Mouse (Mus musculus): ENCODE data around the gene Eml1. TPM values are rescaled to one million over a fixed set of nuclear protein-coding genes. Genes with fewer than 3 reads are reported as not detected.

The Eml1 gene
- polyA plus RNA-seq, 1 experiment from 2014 or later: 63.7 TPM

DNA sequence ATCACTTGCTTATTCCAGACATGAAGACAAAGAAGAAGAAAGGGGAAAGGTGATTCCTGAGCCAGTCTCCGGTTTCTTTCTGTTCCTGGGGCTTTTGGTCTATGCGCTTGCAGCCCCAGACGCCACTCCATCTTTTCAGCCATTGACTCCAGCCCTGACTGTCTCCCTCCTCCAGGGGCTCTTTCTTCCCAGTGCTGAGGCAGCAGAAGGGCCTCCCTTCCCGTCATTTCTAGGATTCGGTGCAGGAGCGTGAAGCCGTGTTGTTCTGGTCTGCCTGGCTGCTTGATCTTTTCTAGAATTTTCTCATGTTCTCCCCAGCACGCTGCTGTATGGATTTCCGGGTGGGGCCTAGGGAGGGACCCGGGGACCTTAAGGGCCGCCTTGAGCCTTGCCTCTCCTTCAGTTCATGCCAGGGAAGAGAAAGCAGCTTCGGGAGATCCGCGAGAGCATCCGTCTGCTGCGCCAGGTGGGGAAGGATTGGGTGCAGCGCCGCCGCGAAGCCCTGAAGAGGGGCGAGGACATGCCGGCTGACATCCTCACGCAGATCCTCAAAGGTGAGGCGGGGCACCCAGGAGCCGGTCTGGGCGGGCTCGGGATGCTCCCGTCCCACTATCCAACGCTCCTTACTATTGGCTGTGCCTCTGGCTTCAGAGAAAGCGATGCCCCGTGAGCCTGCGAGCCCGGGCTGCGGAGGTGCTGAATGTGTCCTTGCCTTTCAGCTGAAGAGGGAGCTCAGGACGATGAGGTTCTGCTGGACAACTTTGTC is 18.2 kb upstream of the Eml1 start:
- ATAC-seq: no peak

GRCm38 (mm10) chr12:108354284-108354683 is 16.5 kb upstream of the Eml1 start:
- no peak overlapping the region for H3K9ac ChIP-seq
- WGBS: 73% methylated on average over 2 of the region's 2 CpGs
- H3K27me3 ChIP-seq (replicated peaks): peaks cover 34% of the 10 kb centered on the region
- no peaks in the 10 kb centered on the region for H3K9me3 ChIP-seq
- ATAC-seq: no peak
- peaks cover 7% of the 10 kb centered on the region; the same call in 1 of the 2 replicates for H3K4me1 ChIP-seq (replicated peaks)
- no peak overlapping the region for H3K4me3 ChIP-seq (replicated peaks)
- H3K4me2 ChIP-seq (replicated peaks): no peak overlapping the region
- no peaks in the 10 kb centered on the region for H3K36me3 ChIP-seq
- H3K27ac ChIP-seq: no peak overlapping the region

More for the DNA sequence above, 18.2 kb upstream of the Eml1 start:
- Histone ChIP-seq H3K9me3 (no peaks in the 10 kb centered on the region), H3K36me3 (no peaks in the 10 kb centered on the region), H3K4me1 (replicated peaks) (peaks cover 7% of the 10 kb centered on the region; the same call in 1 of the 2 replicates), H3K4me3 (replicated peaks) (peak overlapping the region; percentile 24; the same call in 1 of the 2 replicates), H3K9ac (0 out of 2 replicates have a peak overlapping the region, but pooled peaks have one; percentile 8), H3K27me3 (replicated peaks) (peaks cover 34% of the 10 kb centered on the region), H3K4me2 (replicated peaks) (peak overlapping the region; percentile 62), H3K27ac (no peak overlapping the region)
- 9% methylated on average over 35 of the region's 35 CpGs for WGBS

GRCm38 (mm10) chr12:108355271-108355670 is 15.5 kb upstream of the Eml1 start:
- Histone ChIP-seq H3K27me3 (replicated peaks) (peaks cover 34% of the 10 kb centered on the region), H3K36me3 (no peaks in the 10 kb centered on the region), H3K9ac (no peak overlapping the region), H3K27ac (no peak overlapping the region), H3K9me3 (no peaks in the 10 kb centered on the region), H3K4me1 (replicated peaks) (peaks cover 7% of the 10 kb centered on the region; the same call in 1 of the 2 replicates), H3K4me3 (replicated peaks) (no peak overlapping the region), H3K4me2 (replicated peaks) (no peak overlapping the region)
- ATAC-seq: no peak
- WGBS: 83% methylated on average over 1 of the region's 1 CpGs

GRCm38 (mm10) chr12:108355986-108356385 is 14.8 kb upstream of the Eml1 start:
- no peak for ATAC-seq
- Histone ChIP-seq H3K4me1 (replicated peaks) (peaks cover 7% of the 10 kb centered on the region; the same call in 1 of the 2 replicates), H3K27me3 (replicated peaks) (peaks cover 31% of the 10 kb centered on the region), H3K9ac (no peak overlapping the region), H3K36me3 (no peaks in the 10 kb centered on the region), H3K9me3 (no peaks in the 10 kb centered on the region), H3K27ac (no peak overlapping the region), H3K4me3 (replicated peaks) (no peak overlapping the region), H3K4me2 (replicated peaks) (no peak overlapping the region)

- no peaks in the 10 kb centered on the region for H3K9me3 ChIP-seq
- no peak overlapping the region for H3K27ac ChIP-seq
- 4% methylated on average over 5 of the region's 5 CpGs for WGBS
- no peaks in the 10 kb centered on the region for H3K27me3 ChIP-seq (replicated peaks)
- no peaks in the 10 kb centered on the region for H3K36me3 ChIP-seq
- no peak overlapping the region for H3K4me2 ChIP-seq (replicated peaks)
- H3K4me1 ChIP-seq (replicated peaks): peaks cover 21% of the 10 kb centered on the region
- peak; percentile 81 for ATAC-seq
- no peak overlapping the region for H3K9ac ChIP-seq
- H3K4me3 ChIP-seq (replicated peaks): no peak overlapping the region
Measured at GRCm38 (mm10) chr12:108363796-108364195, 7.0 kb upstream of the Eml1 start.

- H3K4me2 ChIP-seq (replicated peaks): no peak overlapping the region
- peaks cover 29% of the 10 kb centered on the region for H3K4me1 ChIP-seq (replicated peaks)
- 16% methylated on average over 3 of the region's 3 CpGs for WGBS
- H3K36me3 ChIP-seq: no peaks in the 10 kb centered on the region
- no peaks in the 10 kb centered on the region for H3K27me3 ChIP-seq (replicated peaks)
- H3K27ac ChIP-seq: peak overlapping the region; percentile 51; the same call in 1 of the 2 replicates
- ATAC-seq: peak; percentile 72
- H3K4me3 ChIP-seq (replicated peaks): no peak overlapping the region
- no peaks in the 10 kb centered on the region for H3K9me3 ChIP-seq
- H3K9ac ChIP-seq: no peak overlapping the region
Measured at GRCm38 (mm10) chr12:108365340-108365739, 5.4 kb upstream of the Eml1 start.

DNA sequence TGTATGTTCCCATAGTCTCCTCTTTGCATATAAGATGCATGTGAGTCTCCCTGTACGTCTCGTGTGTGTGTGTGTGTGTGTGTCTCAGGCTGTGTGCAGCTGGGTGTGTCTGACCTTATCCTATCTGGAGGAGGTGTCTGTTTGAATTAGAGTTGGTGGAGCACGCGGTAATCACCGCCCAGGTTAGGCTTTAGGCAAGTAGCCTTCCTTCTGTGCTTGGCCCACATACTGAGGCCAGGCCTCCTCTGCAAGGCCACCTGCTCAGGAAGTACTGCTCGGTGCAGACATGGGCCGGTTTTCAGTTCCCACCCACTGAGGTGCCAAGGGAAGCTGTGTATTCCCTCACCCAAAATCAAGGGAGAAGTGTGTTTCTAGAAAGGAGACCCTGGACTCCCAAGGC is 4.9 kb upstream of the Eml1 start:
- Histone ChIP-seq H3K27me3 (replicated peaks) (no peaks in the 10 kb centered on the region), H3K27ac (peak overlapping the region; percentile 54; the same call in 1 of the 2 replicates), H3K9me3 (no peaks in the 10 kb centered on the region), H3K4me2 (replicated peaks) (no peak overlapping the region), H3K36me3 (no peaks in the 10 kb centered on the region), H3K4me1 (replicated peaks) (peaks cover 34% of the 10 kb centered on the region), H3K9ac (no peak overlapping the region), H3K4me3 (replicated peaks) (no peak overlapping the region)
- 49% methylated on average over 7 of the region's 7 CpGs for WGBS
- peak; percentile 8; the same call in 1 of the 2 replicates for ATAC-seq

DNA sequence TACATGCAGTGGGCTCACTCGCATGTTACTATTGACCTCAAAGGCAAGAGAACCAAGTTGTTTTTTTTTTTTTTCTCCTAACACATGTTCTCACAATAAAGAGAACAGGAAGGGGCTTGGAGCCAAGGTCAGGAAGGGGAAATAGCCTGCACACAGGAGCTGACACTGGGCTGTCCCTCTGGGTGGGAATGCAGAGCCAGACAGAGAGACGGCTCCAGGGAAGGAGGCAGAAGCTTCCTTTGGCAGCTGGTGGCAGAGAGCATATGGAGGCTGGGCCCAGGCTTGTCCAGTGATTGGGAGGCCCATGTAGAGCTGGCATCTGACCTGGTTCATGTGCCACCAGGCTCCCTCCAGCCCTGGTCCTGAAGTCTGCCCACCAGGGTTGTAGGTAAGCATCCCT is 2.8 kb upstream of the Eml1 start:
- Histone ChIP-seq H3K9me3 (no peaks in the 10 kb centered on the region), H3K4me3 (replicated peaks) (no peak overlapping the region), H3K4me1 (replicated peaks) (peaks cover 41% of the 10 kb centered on the region), H3K36me3 (no peaks in the 10 kb centered on the region), H3K9ac (no peak overlapping the region), H3K27me3 (replicated peaks) (no peaks in the 10 kb centered on the region), H3K27ac (no peak overlapping the region), H3K4me2 (replicated peaks) (no peak overlapping the region)
- WGBS: 69% methylated on average over 2 of the region's 2 CpGs
- ATAC-seq: no peak

DNA sequence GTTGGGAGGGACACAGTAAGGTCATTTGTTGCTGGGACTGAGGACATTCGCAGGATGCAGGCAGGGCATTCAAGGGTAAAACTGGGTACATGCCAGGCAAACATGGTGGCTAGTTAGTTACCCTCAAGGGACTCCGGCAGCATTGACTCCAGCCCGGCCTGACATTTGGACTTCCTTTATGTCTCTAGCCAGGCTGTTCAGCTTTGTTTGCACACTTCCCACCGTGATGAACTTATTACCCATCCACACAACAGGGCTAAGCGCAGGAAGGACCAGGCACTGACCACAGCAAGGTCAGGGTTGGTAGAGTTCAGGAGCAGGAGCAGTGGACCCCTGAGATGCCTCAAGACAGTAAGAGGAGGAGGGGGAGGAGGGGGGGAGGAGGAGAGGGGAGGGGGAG is 1.8 kb upstream of the Eml1 start:
- 44% methylated on average over 5 of the region's 5 CpGs for WGBS
- H3K4me3 ChIP-seq (replicated peaks): no peak overlapping the region
- H3K4me2 ChIP-seq (replicated peaks): no peak overlapping the region
- no peaks in the 10 kb centered on the region for H3K27me3 ChIP-seq (replicated peaks)
- no peaks in the 10 kb centered on the region for H3K9me3 ChIP-seq
- H3K36me3 ChIP-seq: no peaks in the 10 kb centered on the region
- H3K9ac ChIP-seq: no peak overlapping the region
- H3K4me1 ChIP-seq (replicated peaks): peaks cover 48% of the 10 kb centered on the region
- no peak for ATAC-seq
- H3K27ac ChIP-seq: no peak overlapping the region

DNA sequence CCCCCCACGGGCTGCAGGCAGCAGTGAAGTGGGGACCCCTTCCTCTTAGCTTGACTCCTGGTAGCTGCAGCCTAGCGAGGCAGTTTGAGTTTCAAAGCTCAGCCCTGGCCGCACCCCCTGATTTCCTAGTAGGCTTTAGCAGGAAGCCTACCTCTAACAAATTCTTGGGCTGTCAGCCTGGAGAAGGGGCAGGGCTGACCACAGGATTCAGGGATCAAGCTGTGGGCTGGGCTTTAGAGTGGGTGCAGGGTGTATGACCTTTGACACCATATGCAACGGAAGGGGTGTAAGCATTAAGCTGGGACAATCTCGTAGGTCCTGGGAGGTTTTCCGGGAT is 640 bp downstream of the Eml1 start:
- Histone ChIP-seq H3K4me2 (replicated peaks) (peak overlapping the region; percentile 38), H3K4me3 (replicated peaks) (0 out of 2 replicates have a peak overlapping the region, but pooled peaks have one; percentile 10), H3K9ac (peak overlapping the region; percentile 9; the same call in 1 of the 2 replicates), H3K27ac (peak overlapping the region; percentile 74), H3K9me3 (no peaks in the 10 kb centered on the region), H3K36me3 (no peaks in the 10 kb centered on the region), H3K4me1 (replicated peaks) (peaks cover 38% of the 10 kb centered on the region), H3K27me3 (replicated peaks) (no peaks in the 10 kb centered on the region)
- peak; percentile 11; the same call in 1 of the 2 replicates for ATAC-seq
- WGBS: 60% methylated on average over 6 of the region's 6 CpGs

DNA sequence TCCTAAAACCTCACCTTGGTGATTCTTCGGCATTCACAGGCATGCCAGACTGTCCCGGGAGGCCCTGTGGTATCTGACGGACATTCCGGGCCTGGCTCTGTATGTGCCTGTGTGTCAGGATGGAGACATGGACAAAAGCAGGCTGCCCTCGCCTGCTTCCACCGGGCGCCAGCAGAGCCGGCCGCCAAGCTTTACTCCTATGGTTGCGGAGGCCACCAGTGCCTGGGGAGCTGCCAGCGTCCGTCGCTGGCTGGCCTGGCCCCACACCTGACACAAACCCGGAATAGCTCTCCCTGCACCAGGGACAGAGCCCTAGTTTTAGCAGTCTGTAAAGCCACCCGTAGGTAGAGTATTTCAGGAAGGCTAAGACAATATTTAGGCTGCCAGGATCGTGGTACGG is 1.5 kb downstream of the Eml1 start:
- H3K4me3 ChIP-seq (replicated peaks): 0 out of 2 replicates have a peak overlapping the region, but pooled peaks have one; percentile 3
- H3K27me3 ChIP-seq (replicated peaks): no peaks in the 10 kb centered on the region
- no peaks in the 10 kb centered on the region for H3K36me3 ChIP-seq
- peaks cover 38% of the 10 kb centered on the region for H3K4me1 ChIP-seq (replicated peaks)
- H3K4me2 ChIP-seq (replicated peaks): 0 out of 2 replicates have a peak overlapping the region, but pooled peaks have one; percentile 38
- no peak for ATAC-seq
- peak overlapping the region; percentile 74; the same call in 1 of the 2 replicates for H3K27ac ChIP-seq
- WGBS: 81% methylated on average over 17 of the region's 17 CpGs
- H3K9ac ChIP-seq: no peak overlapping the region; the same call in 1 of the 2 replicates
- H3K9me3 ChIP-seq: no peaks in the 10 kb centered on the region

- no peak overlapping the region for H3K9ac ChIP-seq
- no peaks in the 10 kb centered on the region for H3K36me3 ChIP-seq
- peak overlapping the region; percentile 74; the same call in 1 of the 2 replicates for H3K27ac ChIP-seq
- no peak overlapping the region for H3K4me2 ChIP-seq (replicated peaks)
- H3K9me3 ChIP-seq: no peaks in the 10 kb centered on the region
- H3K4me3 ChIP-seq (replicated peaks): no peak overlapping the region
- 38% methylated on average over 9 of the region's 9 CpGs for WGBS
- H3K27me3 ChIP-seq (replicated peaks): no peaks in the 10 kb centered on the region
- H3K4me1 ChIP-seq (replicated peaks): peaks cover 38% of the 10 kb centered on the region
- no peak for ATAC-seq
Measured at GRCm38 (mm10) chr12:108373611-108374010, 2.9 kb downstream of the Eml1 start.

- Histone ChIP-seq H3K4me3 (replicated peaks) (no peak overlapping the region), H3K4me1 (replicated peaks) (peaks cover 31% of the 10 kb centered on the region), H3K27ac (0 out of 2 replicates have a peak overlapping the region, but pooled peaks have one; percentile 30), H3K9ac (no peak overlapping the region), H3K27me3 (replicated peaks) (no peaks in the 10 kb centered on the region), H3K4me2 (replicated peaks) (no peak overlapping the region), H3K36me3 (no peaks in the 10 kb centered on the region), H3K9me3 (no peaks in the 10 kb centered on the region)
- no peak for ATAC-seq
- 82% methylated on average over 8 of the region's 8 CpGs for WGBS
Measured at GRCm38 (mm10) chr12:108374689-108375088, 3.9 kb downstream of the Eml1 start.
